Mouse (Mus musculus): ENCODE measurements around the gene Stk38.

DNA sequence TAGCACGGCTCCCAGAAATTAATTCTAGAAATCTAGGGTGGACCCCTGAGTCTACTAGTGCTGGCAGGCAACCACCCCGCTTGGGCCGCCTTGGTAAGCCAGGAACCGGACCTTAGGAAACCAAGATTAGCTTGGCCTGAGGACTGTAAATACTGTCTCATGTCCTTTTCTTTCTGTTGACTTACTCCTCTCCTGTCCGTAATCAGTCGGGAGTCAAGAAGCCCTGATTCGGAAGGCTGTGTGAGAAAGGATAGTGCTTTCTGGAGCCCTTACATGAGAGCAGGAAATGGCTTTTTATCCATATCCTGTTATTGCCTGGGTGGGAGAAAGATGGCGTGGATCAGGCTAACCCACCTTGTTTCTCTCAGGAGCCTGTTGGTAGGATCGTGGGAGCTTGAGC lies 54.5 kb downstream of the Stk38 start:
- TF ChIP-seq MEF2A (IDR thresholded peaks at IDR 0.05; ENCODE audit: extremely low read depth, insufficient replicate concordance, low read depth, low read length, poor library complexity, severe bottlenecking) (no peak), POLR2AphosphoS5 (IDR thresholded peaks at IDR 0.05; ENCODE audit: borderline replicate concordance, low read depth, low read length) (no peak), CTCF (IDR thresholded peaks at IDR 0.05 in 2 of 3, conservative IDR thresholded peaks at IDR 0.05 in 1 of 3; ENCODE audit: control insufficient read depth in 1 of 3, insufficient read depth in 1 of 3, low read depth in 2 of 3, low read length in 3 of 3, poor library complexity in 1 of 3, severe bottlenecking in 1 of 3) (no peak), CHD2 (IDR thresholded peaks at IDR 0.05; ENCODE audit: low read length) (no peak)
